Mouse (Mus musculus) embryonic facial prominence, embryonic 15.5 days (tissue): ENCODE data around the gene Elof1. TPM values are rescaled to one million over a fixed set of nuclear protein-coding genes. Genes with fewer than 3 reads are reported as not detected.

Source experiments
- ATAC-seq: fragments of 200-750 bp; cut with Nextera tagmentation; 2 replicates; pipeline ENCODE4 v1.8.0; 2017; ENCODE audit warnings: low read depth, moderate TSS enrichment; ENCODE audit not compliant: insufficient number of reproducible peaks, low FRiP score, low TSS enrichment
- H3K27ac ChIP-seq: fragments of 300-500 bp; sonication (generic); replicated peaks from 2 replicates; pipeline ENCODE4 v1.5.1; 2015; ENCODE audit warnings: mild to moderate bottlenecking, inconsistent platforms
- H3K27me3 ChIP-seq: fragments of 300-500 bp; sonication (generic); 2 replicates; pipeline ENCODE4 v1.6.1; 2015; ENCODE audit warnings: inconsistent platforms
- H3K36me3 ChIP-seq: fragments of 300-500 bp; sonication (generic); 2 replicates; pipeline ENCODE4 v1.6.1; 2015; ENCODE audit warnings: mild to moderate bottlenecking, inconsistent platforms
- H3K4me1 ChIP-seq: fragments of 300-500 bp; sonication (generic); 2 replicates; pipeline ENCODE4 v1.6.1; 2015; ENCODE audit warnings: inconsistent platforms
- H3K4me2 ChIP-seq: fragments of 300-500 bp; sonication (generic); replicated peaks from 2 replicates; pipeline ENCODE4 v1.6.1; 2015; ENCODE audit warnings: mild to moderate bottlenecking, inconsistent platforms
- H3K4me3 ChIP-seq: fragments of 300-500 bp; sonication (generic); replicated peaks from 2 replicates; pipeline ENCODE4 v1.5.1; 2015; ENCODE audit warnings: mild to moderate bottlenecking, inconsistent platforms
- H3K9ac ChIP-seq: fragments of 300-500 bp; sonication (generic); 2 replicates; pipeline ENCODE4 v1.6.1; 2015; ENCODE audit warnings: inconsistent platforms
- H3K9me3 ChIP-seq: fragments of 300-500 bp; sonication (generic); replicated peaks from 2 replicates; pipeline ENCODE4 v1.6.1; 2016; ENCODE audit warnings: inconsistent platforms
- WGBS: fragments of 180-500 bp; shearing (Covaris S2); methylation state at CpG from one replicate; pipeline ENCODE4 v1.1.7; 2015; 5-methylcytosine and 5-hydroxymethylcytosine counted together
- polyA plus RNA-seq: library from polyadenylated mRNA; unstranded; fragments of >200 nt; fragmentation: Nextera tagmentation; extraction: Ambion mirVana; gene quantifications from 2 replicates; pipeline ENCODE4 v1.2.1, GENCODE M21; 2015

Gene Elof1
- polyA plus RNA-seq, 1 experiment from 2014 or later: 226 TPM

DNA sequence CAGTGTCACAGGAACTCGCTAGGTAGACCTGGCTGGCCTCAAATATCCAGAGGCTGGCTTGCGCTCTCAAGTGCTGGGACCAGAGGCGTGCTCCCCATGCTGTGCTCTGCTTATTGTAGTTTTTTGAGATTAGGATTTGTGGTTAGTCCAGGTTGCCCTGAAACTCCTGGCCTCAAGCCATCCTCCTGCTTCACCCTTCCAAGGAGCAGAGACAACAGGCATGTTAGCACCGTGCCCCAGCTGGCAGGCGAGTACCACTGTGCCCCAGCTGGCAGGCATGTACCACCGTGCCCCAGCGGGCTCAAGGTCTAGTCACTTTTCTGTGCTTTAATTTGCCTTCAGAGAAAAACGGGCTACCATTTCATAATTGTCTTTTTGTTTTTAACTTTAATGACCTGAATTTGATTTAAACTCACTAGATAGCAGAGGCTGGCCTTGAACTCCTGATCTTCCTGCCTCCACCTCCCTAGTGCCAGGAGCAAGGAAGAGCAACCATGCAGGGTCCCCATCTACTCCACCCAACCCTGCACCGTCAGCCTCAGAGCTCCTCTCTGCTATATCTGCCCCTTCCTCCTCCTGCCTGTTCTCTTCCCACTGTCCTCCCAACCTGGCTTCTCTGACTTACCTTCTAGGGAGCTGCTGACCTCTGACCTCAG, 18.1 kb upstream of the Elof1 start:
- Histone ChIP-seq H3K36me3 (no peaks in the 10 kb centered on the region), H3K4me2 (no peak overlapping the region), H3K9ac (no peak overlapping the region), H3K27ac (no peak overlapping the region), H3K4me3 (no peak overlapping the region), H3K9me3 (no peaks in the 10 kb centered on the region), H3K27me3 (no peaks in the 10 kb centered on the region), H3K4me1 (peaks cover 13% of the 10 kb centered on the region)
- no peak for ATAC-seq
- WGBS: 63% methylated on average over 9 of the region's 9 CpGs

DNA sequence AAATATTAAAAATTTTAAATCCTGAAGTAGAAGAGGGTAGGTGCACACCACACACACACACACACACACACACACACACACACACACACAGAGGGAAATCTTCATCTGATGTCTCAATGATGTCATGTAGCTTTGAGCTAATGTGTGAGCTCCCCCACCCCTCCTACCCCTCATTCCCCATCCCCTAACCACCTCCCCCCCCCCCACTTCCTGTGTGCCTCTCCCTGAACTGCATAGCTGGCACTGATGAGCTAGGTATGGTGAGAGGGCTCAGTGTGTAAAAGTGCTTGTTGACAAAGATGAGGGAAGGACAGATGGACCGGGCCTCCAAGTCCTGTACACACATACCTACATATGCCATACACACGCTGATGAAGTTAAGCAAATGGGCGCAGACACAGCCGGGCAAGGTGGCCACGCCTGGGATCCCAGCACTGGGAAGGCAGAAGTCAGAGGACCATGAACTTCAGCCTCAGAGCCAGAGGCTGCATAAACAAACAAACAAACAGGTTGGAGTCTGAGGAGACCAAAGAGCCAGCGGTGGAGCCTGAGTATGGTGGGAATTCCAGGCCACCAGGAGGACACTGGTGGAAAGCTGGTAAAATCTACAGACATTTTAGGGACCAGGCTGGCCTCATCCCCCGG, 17.4 kb upstream of the Elof1 start:
- ATAC-seq: no peak
- no peak overlapping the region for H3K4me3 ChIP-seq
- no peaks in the 10 kb centered on the region for H3K36me3 ChIP-seq
- peaks cover 13% of the 10 kb centered on the region for H3K4me1 ChIP-seq
- H3K9ac ChIP-seq: no peak overlapping the region
- 81% methylated on average over 7 of the region's 7 CpGs for WGBS
- H3K9me3 ChIP-seq: no peaks in the 10 kb centered on the region
- no peaks in the 10 kb centered on the region for H3K27me3 ChIP-seq
- no peak overlapping the region for H3K4me2 ChIP-seq
- no peak overlapping the region for H3K27ac ChIP-seq

- Histone ChIP-seq H3K4me1 (peaks cover 13% of the 10 kb centered on the region), H3K4me2 (peak overlapping the region; percentile 64), H3K36me3 (no peaks in the 10 kb centered on the region), H3K4me3 (peak overlapping the region; percentile 41), H3K9ac (no peak overlapping the region), H3K27me3 (no peaks in the 10 kb centered on the region), H3K27ac (peak overlapping the region; percentile 68; the same call in 1 of the 2 replicates), H3K9me3 (no peaks in the 10 kb centered on the region)
- WGBS: 40% methylated on average over 11 of the region's 11 CpGs
- no peak for ATAC-seq
Measured at GRCm38 (mm10) chr9:22132220-22132619, 15.2 kb upstream of the Elof1 start.

DNA sequence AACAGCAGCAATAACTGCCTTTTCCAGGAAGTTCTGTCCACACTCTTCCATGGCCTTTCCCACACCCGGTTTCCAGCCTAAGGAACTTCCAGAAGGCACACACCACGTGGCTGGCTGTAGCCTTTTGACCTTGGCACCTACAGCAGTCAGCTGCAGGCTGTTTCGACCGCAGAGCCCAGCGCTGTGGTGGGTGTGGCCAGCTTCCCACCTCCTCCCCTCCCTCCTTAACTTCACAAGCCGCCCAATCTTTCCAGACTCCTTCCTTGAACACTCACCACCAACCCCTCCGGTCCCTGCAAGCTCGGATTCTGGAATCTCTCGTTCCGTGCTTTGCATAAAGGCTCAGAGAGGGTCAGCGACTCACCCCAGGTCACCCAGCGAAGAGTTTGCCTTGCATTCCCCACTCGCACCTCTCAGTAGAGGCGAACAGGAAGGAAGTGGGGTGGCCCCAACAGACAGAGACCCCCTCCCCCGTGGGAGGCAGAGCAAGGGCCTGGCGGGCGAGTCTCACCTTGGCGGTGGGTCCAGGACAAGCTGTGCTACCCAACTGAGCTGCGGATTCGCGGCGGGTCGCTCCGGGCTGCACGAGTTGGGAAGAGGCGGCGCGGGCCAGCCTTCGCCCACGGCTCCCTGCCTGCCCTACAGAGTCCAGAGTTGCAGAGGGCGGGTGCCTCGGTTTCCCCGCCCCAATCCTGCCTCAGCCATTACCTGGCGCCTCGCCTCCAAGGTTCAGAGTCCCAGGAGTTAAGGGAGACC, 14.4 kb upstream of the Elof1 start:
- ATAC-seq: 0 out of 2 replicates have a peak, but pooled peaks have one; percentile 15
- Histone ChIP-seq H3K9ac (peak overlapping the region; percentile 29; the same call in 1 of the 2 replicates), H3K27me3 (no peaks in the 10 kb centered on the region), H3K4me3 (peak overlapping the region; percentile 41), H3K9me3 (no peaks in the 10 kb centered on the region), H3K27ac (0 out of 2 replicates have a peak overlapping the region, but pooled peaks have one; percentile 6), H3K4me2 (peak overlapping the region; percentile 64), H3K36me3 (no peaks in the 10 kb centered on the region), H3K4me1 (peaks cover 13% of the 10 kb centered on the region)
- 2% methylated on average over 35 of the region's 35 CpGs for WGBS

DNA sequence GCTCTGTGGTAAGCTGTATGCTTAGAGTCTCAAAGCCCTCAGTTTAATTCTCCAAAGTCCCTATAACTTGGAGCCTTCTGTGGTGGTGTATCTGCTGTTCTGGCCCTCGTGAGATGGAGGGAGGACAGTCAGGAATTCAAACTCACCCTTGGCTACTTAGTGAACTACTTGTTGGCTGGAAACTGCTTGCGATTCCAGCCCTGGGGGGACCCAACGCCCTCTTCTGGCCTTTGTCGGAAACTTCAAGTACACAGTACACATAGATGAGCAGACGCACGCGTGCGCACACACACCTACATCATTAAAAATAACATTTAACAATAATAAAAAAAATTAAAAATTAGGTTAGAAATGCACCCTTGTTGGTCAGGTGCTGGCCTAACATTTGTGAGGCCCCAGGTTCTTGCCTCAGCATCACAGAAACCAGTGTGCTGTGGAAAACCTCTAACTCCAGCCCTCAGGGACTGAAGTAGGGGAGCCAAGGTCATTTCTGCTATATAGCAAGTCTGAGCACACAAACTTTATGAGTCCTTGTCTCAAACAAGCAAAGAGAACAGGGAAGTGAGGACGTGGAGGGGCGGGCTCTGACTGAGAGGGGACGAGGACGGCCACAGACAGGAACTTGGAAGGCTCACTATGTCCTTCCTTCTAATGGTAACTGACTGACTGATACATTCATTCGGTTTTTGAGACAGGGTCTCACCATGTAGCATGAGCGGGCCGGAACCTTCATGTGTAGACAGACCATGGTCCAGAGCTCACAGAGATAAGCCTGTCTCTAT, 8.5 kb upstream of the Elof1 start:
- H3K4me1 ChIP-seq: no peaks in the 10 kb centered on the region

DNA sequence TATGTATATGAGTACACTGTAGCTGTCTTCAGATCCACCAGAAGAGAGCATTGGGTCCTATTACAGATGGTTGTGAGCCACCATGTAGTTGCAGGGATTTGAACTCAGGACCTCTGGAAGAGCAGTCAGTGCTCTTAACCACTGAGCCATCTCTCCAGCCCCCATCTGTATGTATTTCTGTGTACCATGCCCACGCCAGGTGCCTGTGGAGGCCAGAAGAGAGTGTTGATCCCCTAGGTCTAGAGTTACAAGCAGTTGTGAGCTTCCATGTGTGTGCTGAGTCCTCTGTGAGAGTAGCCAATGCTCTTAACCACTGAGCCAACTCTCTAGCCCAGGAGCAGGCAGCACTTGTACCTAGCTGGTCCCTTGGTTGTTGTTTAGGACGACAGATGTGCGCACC, 7.2 kb upstream of the Elof1 start:
- Histone ChIP-seq H3K4me1 (no peaks in the 10 kb centered on the region), H3K36me3 (no peaks in the 10 kb centered on the region), H3K27ac (no peak overlapping the region), H3K4me3 (no peak overlapping the region), H3K9me3 (no peaks in the 10 kb centered on the region), H3K27me3 (no peaks in the 10 kb centered on the region), H3K4me2 (no peak overlapping the region), H3K9ac (no peak overlapping the region)
- ATAC-seq: no peak
- WGBS: 86% methylated on average over 3 of the region's 3 CpGs

More for the DNA sequence above, 8.5 kb upstream of the Elof1 start:
- Histone ChIP-seq H3K4me3 (no peak overlapping the region), H3K27me3 (no peaks in the 10 kb centered on the region), H3K27ac (no peak overlapping the region), H3K9ac (no peak overlapping the region), H3K36me3 (no peaks in the 10 kb centered on the region), H3K9me3 (no peaks in the 10 kb centered on the region), H3K4me2 (no peak overlapping the region)
- no peak for ATAC-seq
- 85% methylated on average over 15 of the region's 15 CpGs for WGBS

DNA sequence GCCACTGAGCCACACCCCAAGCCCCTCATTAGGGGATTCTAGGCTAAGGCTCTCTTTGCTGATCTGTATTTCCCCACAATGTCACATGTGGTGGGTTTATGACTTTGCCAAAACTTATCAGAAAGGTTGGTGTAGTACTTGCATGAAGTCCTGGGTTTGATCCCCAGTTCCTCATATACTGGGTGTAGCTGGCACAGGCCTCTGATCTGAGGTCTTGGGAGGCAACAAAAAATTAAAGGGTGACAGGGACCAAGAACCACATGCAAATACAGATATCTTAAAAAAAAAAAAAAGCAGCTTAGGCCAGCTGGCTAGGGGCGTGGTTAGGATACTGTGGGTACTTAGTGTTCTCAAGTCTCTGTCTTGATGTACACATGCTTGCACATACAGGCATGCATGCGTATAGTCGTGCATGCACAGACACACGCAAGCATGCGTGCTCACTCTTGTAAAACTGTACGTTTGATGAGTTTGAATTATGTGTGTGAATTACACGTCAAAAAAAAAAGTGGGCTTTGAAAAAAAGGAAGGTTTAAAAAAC, 6.2 kb upstream of the Elof1 start:
- no peaks in the 10 kb centered on the region for H3K9me3 ChIP-seq
- no peak overlapping the region for H3K4me2 ChIP-seq
- no peaks in the 10 kb centered on the region for H3K27me3 ChIP-seq
- H3K4me3 ChIP-seq: no peak overlapping the region
- no peak overlapping the region for H3K9ac ChIP-seq
- ATAC-seq: no peak
- no peaks in the 10 kb centered on the region for H3K36me3 ChIP-seq
- no peak overlapping the region for H3K27ac ChIP-seq
- no peaks in the 10 kb centered on the region for H3K4me1 ChIP-seq
- WGBS: 71% methylated on average over 7 of the region's 7 CpGs

- Histone ChIP-seq H3K4me3 (no peak overlapping the region), H3K9me3 (no peaks in the 10 kb centered on the region), H3K27me3 (no peaks in the 10 kb centered on the region), H3K4me1 (peaks cover 6% of the 10 kb centered on the region; the same call in 1 of the 2 replicates), H3K9ac (no peak overlapping the region), H3K36me3 (no peaks in the 10 kb centered on the region), H3K4me2 (no peak overlapping the region), H3K27ac (no peak overlapping the region)
- 66% methylated on average over 3 of the region's 3 CpGs for WGBS
- no peak for ATAC-seq
Measured at GRCm38 (mm10) chr9:22122005-22122404, 5.0 kb upstream of the Elof1 start.

DNA sequence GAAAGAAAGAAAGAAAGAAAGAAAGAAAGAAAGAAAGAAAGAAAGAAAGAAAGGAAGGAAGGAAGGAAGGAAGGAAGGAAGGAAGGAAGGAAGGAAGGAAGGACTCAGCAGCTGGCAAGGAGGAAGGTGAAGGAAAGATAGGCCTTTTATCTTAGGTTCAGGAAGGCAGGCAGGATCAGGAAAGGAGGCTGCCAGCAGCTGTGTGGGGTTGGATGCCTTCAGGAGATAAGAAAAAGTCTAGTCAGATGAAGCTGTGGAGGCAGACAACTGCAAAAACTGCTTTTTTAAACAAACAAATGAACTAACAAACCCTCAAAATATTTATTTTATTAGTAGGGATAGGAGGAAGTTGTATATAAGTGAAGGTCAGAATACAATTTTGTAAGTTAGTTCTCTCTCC, 4.6 kb upstream of the Elof1 start:
- Histone ChIP-seq H3K9me3 (no peaks in the 10 kb centered on the region), H3K36me3 (no peaks in the 10 kb centered on the region), H3K4me1 (peaks cover 6% of the 10 kb centered on the region; the same call in 1 of the 2 replicates), H3K27ac (no peak overlapping the region), H3K9ac (no peak overlapping the region), H3K4me3 (no peak overlapping the region), H3K27me3 (no peaks in the 10 kb centered on the region), H3K4me2 (no peak overlapping the region)
- no peak for ATAC-seq

GRCm38 (mm10) chr9:22119543-22119942, 2.6 kb upstream of the Elof1 start:
- Histone ChIP-seq H3K9me3 (no peaks in the 10 kb centered on the region), H3K4me2 (no peak overlapping the region), H3K4me1 (peaks cover 15% of the 10 kb centered on the region), H3K27ac (no peak overlapping the region), H3K36me3 (no peaks in the 10 kb centered on the region), H3K9ac (no peak overlapping the region), H3K4me3 (no peak overlapping the region), H3K27me3 (no peaks in the 10 kb centered on the region)
- WGBS: 87% methylated on average over 4 of the region's 4 CpGs
- ATAC-seq: no peak
